Mouse (Mus musculus) limb, embryonic 15.5 days (tissue): Measurements from ENCODE around the gene Rps15. TPM values are rescaled to one million over a fixed set of nuclear protein-coding genes. Genes with fewer than 3 reads are reported as not detected.

Source experiments
- ATAC-seq: fragments of 200-750 bp; cut with Nextera tagmentation; 2 replicates; pipeline ENCODE4 v1.8.0; 2017; ENCODE audit warnings: low read depth, moderate TSS enrichment; ENCODE audit not compliant: insufficient number of reproducible peaks, low FRiP score, low TSS enrichment
- H3K27ac ChIP-seq: fragments of 300-500 bp; sonication (generic); 2 replicates; pipeline ENCODE4 v1.5.1; 2015; ENCODE audit warnings: moderate library complexity, mild to moderate bottlenecking, inconsistent platforms
- H3K27me3 ChIP-seq: fragments of 300-500 bp; sonication (generic); 2 replicates; pipeline ENCODE4 v1.6.1; 2015; ENCODE audit warnings: inconsistent platforms
- H3K36me3 ChIP-seq: fragments of 300-500 bp; sonication (generic); 2 replicates; pipeline ENCODE4 v1.6.1; 2015; ENCODE audit warnings: inconsistent platforms
- H3K4me1 ChIP-seq: fragments of 300-500 bp; sonication (generic); 2 replicates; pipeline ENCODE4 v1.6.1; 2015; ENCODE audit warnings: inconsistent platforms
- H3K4me2 ChIP-seq: fragments of 300-500 bp; sonication (generic); 2 replicates; pipeline ENCODE4 v1.6.1; 2015; ENCODE audit warnings: mild to moderate bottlenecking, inconsistent platforms
- H3K4me3 ChIP-seq: fragments of 300-500 bp; sonication (generic); 2 replicates; pipeline ENCODE4 v1.5.1; 2015; ENCODE audit warnings: mild to moderate bottlenecking, inconsistent platforms
- H3K9ac ChIP-seq: fragments of 300-500 bp; sonication (generic); 2 replicates; pipeline ENCODE4 v1.6.1; 2015; ENCODE audit warnings: inconsistent platforms
- H3K9me3 ChIP-seq: fragments of 300-500 bp; sonication (generic); 2 replicates; pipeline ENCODE4 v1.6.1; 2016; ENCODE audit warnings: inconsistent platforms
- WGBS: fragments of 180-500 bp; shearing (Covaris S2); methylation state at CpG from one replicate; pipeline ENCODE4 v1.1.7; 2015; 5-methylcytosine and 5-hydroxymethylcytosine counted together
- polyA plus RNA-seq: library from polyadenylated mRNA; unstranded; fragments of >200 nt; fragmentation: Nextera tagmentation; extraction: Ambion mirVana; gene quantifications from 2 replicates; pipeline ENCODE4 v1.2.1, GENCODE M21; 2015

Gene Rps15
- polyA plus RNA-seq, 1 experiment from 2014 or later = 925 TPM

GRCm38 (mm10) chr10:80262776-80263365, 29.4 kb upstream of the Rps15 start:
- H3K4me3 ChIP-seq = no peak overlapping the region
- H3K9ac ChIP-seq = no peak overlapping the region
- ATAC-seq = no peak
- peaks cover 15% of the 10 kb centered on the region for H3K36me3 ChIP-seq
- no peaks in the 10 kb centered on the region for H3K9me3 ChIP-seq
- H3K4me2 ChIP-seq = no peak overlapping the region
- H3K4me1 ChIP-seq = peaks cover 63% of the 10 kb centered on the region
- H3K27me3 ChIP-seq = no peaks in the 10 kb centered on the region
- no peak overlapping the region for H3K27ac ChIP-seq
- WGBS = 91% methylated on average over 10 of the region's 10 CpGs

- Histone ChIP-seq H3K27ac (peak overlapping the region; percentile 87), H3K4me1 (peaks cover 69% of the 10 kb centered on the region), H3K36me3 (peaks cover 8% of the 10 kb centered on the region), H3K4me2 (peak overlapping the region; percentile 69), H3K27me3 (no peaks in the 10 kb centered on the region), H3K9me3 (no peaks in the 10 kb centered on the region), H3K9ac (peak overlapping the region; percentile 92), H3K4me3 (peak overlapping the region; percentile 97)
- WGBS = under 1% methylated on average over 70 of the region's 81 CpGs
- ATAC-seq = peak; percentile 45
These were observed 27.7 kb upstream of the Rps15 start for GRCm38 (mm10) chr10:80264341-80265148.

GRCm38 (mm10) chr10:80265149-80265486, 27.1 kb upstream of the Rps15 start:
- H3K4me2 ChIP-seq = peak overlapping the region; percentile 63
- WGBS = 2% methylated on average over 17 of the region's 18 CpGs
- ATAC-seq = no peak
- peaks cover 68% of the 10 kb centered on the region for H3K4me1 ChIP-seq
- peak overlapping the region; percentile 92 for H3K9ac ChIP-seq
- peak overlapping the region; percentile 97 for H3K4me3 ChIP-seq
- H3K27ac ChIP-seq = peak overlapping the region; percentile 87
- H3K9me3 ChIP-seq = no peaks in the 10 kb centered on the region
- peaks cover 8% of the 10 kb centered on the region for H3K36me3 ChIP-seq
- H3K27me3 ChIP-seq = no peaks in the 10 kb centered on the region

GRCm38 (mm10) chr10:80270099-80270498, 22.2 kb upstream of the Rps15 start:
- H3K4me3 ChIP-seq = no peak overlapping the region
- H3K27me3 ChIP-seq = no peaks in the 10 kb centered on the region
- no peak overlapping the region for H3K9ac ChIP-seq
- no peak overlapping the region for H3K4me2 ChIP-seq
- ATAC-seq = no peak
- no peaks in the 10 kb centered on the region for H3K9me3 ChIP-seq
- peak overlapping the region; percentile 7; the same call in 1 of the 2 replicates for H3K27ac ChIP-seq
- H3K36me3 ChIP-seq = peaks cover 35% of the 10 kb centered on the region
- H3K4me1 ChIP-seq = peaks cover 62% of the 10 kb centered on the region
- 90% methylated on average over 2 of the region's 2 CpGs for WGBS

GRCm38 (mm10) chr10:80270734-80271181, 21.5 kb upstream of the Rps15 start:
- no peaks in the 10 kb centered on the region for H3K27me3 ChIP-seq
- H3K4me2 ChIP-seq = no peak overlapping the region
- no peak overlapping the region for H3K9ac ChIP-seq
- H3K9me3 ChIP-seq = no peaks in the 10 kb centered on the region
- no peak overlapping the region for H3K4me3 ChIP-seq
- ATAC-seq = no peak
- H3K27ac ChIP-seq = peak overlapping the region; percentile 7; the same call in 1 of the 2 replicates
- WGBS = 76% methylated on average over 6 of the region's 6 CpGs
- peaks cover 41% of the 10 kb centered on the region for H3K36me3 ChIP-seq
- peaks cover 59% of the 10 kb centered on the region for H3K4me1 ChIP-seq

- 79% methylated on average over 5 of the region's 5 CpGs for WGBS
- no peak overlapping the region for H3K9ac ChIP-seq
- no peaks in the 10 kb centered on the region for H3K9me3 ChIP-seq
- no peak overlapping the region for H3K4me2 ChIP-seq
- peaks cover 53% of the 10 kb centered on the region for H3K4me1 ChIP-seq
- H3K36me3 ChIP-seq = peaks cover 47% of the 10 kb centered on the region
- no peak overlapping the region for H3K4me3 ChIP-seq
- H3K27ac ChIP-seq = no peak overlapping the region
- ATAC-seq = no peak
- H3K27me3 ChIP-seq = no peaks in the 10 kb centered on the region
These were observed 20.9 kb upstream of the Rps15 start for GRCm38 (mm10) chr10:80271186-80271843.

- Histone ChIP-seq H3K27me3 (no peaks in the 10 kb centered on the region), H3K36me3 (peaks cover 52% of the 10 kb centered on the region), H3K9ac (no peak overlapping the region), H3K27ac (no peak overlapping the region), H3K4me3 (no peak overlapping the region), H3K9me3 (no peaks in the 10 kb centered on the region), H3K4me2 (no peak overlapping the region), H3K4me1 (peaks cover 47% of the 10 kb centered on the region)
- no peak for ATAC-seq
- WGBS = 79% methylated on average over 8 of the region's 8 CpGs
These were observed 20.2 kb upstream of the Rps15 start for GRCm38 (mm10) chr10:80271870-80272585.

GRCm38 (mm10) chr10:80273847-80274246, 18.4 kb upstream of the Rps15 start:
- 92% methylated on average over 3 of the region's 3 CpGs for WGBS
- Histone ChIP-seq H3K9me3 (no peaks in the 10 kb centered on the region), H3K4me2 (no peak overlapping the region), H3K36me3 (peaks cover 68% of the 10 kb centered on the region), H3K27ac (no peak overlapping the region), H3K9ac (no peak overlapping the region), H3K4me3 (no peak overlapping the region), H3K4me1 (peaks cover 30% of the 10 kb centered on the region), H3K27me3 (no peaks in the 10 kb centered on the region)
- no peak for ATAC-seq

- Histone ChIP-seq H3K4me2 (no peak overlapping the region), H3K9ac (no peak overlapping the region), H3K36me3 (peaks cover 85% of the 10 kb centered on the region), H3K4me1 (peaks cover 11% of the 10 kb centered on the region), H3K27me3 (no peaks in the 10 kb centered on the region), H3K9me3 (no peaks in the 10 kb centered on the region), H3K4me3 (no peak overlapping the region), H3K27ac (no peak overlapping the region)
- no peak for ATAC-seq
- 91% methylated on average over 5 of the region's 5 CpGs for WGBS
These were observed 16.0 kb upstream of the Rps15 start for GRCm38 (mm10) chr10:80276238-80276637.

GRCm38 (mm10) chr10:80278390-80278789, 13.9 kb upstream of the Rps15 start:
- H3K4me1 ChIP-seq = 0 out of 2 replicates have a peak, but pooled peaks cover 6% of the 10 kb centered on the region
- no peak overlapping the region for H3K4me2 ChIP-seq
- H3K4me3 ChIP-seq = no peak overlapping the region
- ATAC-seq = no peak
- peaks cover 94% of the 10 kb centered on the region for H3K36me3 ChIP-seq
- no peaks in the 10 kb centered on the region for H3K27me3 ChIP-seq
- H3K9ac ChIP-seq = no peak overlapping the region
- WGBS = 91% methylated on average over 9 of the region's 9 CpGs
- no peaks in the 10 kb centered on the region for H3K9me3 ChIP-seq
- H3K27ac ChIP-seq = no peak overlapping the region

- no peaks in the 10 kb centered on the region for H3K27me3 ChIP-seq
- 91% methylated on average over 12 of the region's 12 CpGs for WGBS
- no peak overlapping the region for H3K4me2 ChIP-seq
- ATAC-seq = no peak
- H3K27ac ChIP-seq = no peak overlapping the region
- H3K9me3 ChIP-seq = no peaks in the 10 kb centered on the region
- H3K36me3 ChIP-seq = peaks cover 94% of the 10 kb centered on the region
- H3K9ac ChIP-seq = no peak overlapping the region
- 0 out of 2 replicates have a peak, but pooled peaks cover 6% of the 10 kb centered on the region for H3K4me1 ChIP-seq
- H3K4me3 ChIP-seq = no peak overlapping the region
These were observed 13.0 kb upstream of the Rps15 start for GRCm38 (mm10) chr10:80279273-80279672.
